Mouse (Mus musculus): ENCODE measurements at regions not wholly inside any gene's neighbourhood (a gene's known extent, or its start where the extent isn't known, plus 50 kb on each side); places are given as distances from the start of the nearest gene placed in this dataset.

DNA sequence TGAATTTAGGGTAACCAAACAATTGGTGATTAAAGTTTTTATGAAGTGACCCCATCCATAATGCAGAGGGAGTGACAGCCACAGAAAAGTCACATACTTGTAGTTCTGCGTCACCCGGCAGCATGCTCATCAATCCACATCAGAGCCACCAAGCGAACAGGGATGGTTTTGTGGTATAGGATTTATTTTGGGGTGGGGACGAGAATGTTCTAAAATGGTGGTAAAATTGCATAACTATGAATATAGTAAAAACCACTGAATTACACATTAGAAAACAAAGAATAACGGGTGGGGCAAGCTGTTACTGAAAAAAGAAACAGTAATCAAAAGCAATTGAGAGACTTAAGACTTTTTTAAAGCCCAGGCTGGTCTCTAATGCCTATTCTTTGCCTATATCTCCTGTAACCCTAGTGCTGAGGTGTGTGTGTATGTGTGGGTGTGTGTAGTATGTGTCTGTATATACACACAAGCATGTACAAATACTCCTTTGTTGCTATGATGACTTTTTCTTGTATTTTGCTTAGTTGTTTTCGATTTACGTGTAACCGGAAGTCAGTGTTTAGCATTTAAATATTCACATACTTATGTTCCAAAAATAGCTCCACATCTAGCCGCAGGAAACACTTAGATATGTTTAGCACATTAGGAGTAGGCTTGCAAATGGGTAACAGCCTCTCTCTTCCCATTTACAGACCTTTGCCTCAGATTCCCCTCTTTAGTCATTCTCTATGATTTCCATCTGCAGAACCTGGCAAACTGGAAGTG is 57.4 kb upstream of the Jak2 start:
- ATAC-seq (replicated peaks; ENCODE audit: poor library complexity) = no peak

DNA sequence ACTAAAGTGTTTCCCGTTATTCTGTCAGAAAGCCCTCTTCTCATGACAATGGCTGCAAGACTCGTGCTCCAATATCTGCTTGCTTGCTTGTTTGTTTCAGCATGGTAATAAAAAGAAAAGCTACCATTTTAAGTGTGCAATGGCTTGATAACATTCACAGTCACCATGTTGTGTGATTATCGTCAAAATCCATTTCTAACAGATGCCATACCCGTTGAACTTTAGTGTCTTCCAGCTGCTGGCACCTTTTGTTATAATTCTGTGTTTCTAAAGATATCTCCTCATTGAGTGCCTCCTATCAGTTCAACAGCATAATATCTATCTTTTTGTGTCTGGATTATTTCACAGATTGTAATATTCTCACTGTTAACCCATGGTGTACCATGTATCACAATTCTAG is 55.4 kb upstream of the Jak2 start:
- peak; percentile 69 for ATAC-seq (replicated peaks; ENCODE audit: poor library complexity)

- ATAC-seq (replicated peaks; ENCODE audit: poor library complexity) = no peak
These were observed 53.0 kb upstream of the Jak2 start for GRCm38 (mm10) chr19:29198636-29199035.

GRCm38 (mm10) chr19:29199117-29199823 is 52.4 kb upstream of the Jak2 start:
- no peak for ATAC-seq (replicated peaks; ENCODE audit: poor library complexity)

- peak; percentile 27; the same call in 1 of the 2 replicates for ATAC-seq (replicated peaks; ENCODE audit: poor library complexity)
These were observed 50.0 kb upstream of the Jak2 start for GRCm38 (mm10) chr19:29201674-29202073.

All from megakaryocyte progenitor cell, adult 5-6 weeks (primary cell).